Mouse (Mus musculus): ENCODE results near the gene Gm43720. TPM values are rescaled to one million over a fixed set of nuclear protein-coding genes. Genes with fewer than 3 reads are reported as not detected.

The Gm43720 gene
- polyA plus RNA-seq, 1 experiment from 2014 or later, result 0.04 TPM

DNA sequence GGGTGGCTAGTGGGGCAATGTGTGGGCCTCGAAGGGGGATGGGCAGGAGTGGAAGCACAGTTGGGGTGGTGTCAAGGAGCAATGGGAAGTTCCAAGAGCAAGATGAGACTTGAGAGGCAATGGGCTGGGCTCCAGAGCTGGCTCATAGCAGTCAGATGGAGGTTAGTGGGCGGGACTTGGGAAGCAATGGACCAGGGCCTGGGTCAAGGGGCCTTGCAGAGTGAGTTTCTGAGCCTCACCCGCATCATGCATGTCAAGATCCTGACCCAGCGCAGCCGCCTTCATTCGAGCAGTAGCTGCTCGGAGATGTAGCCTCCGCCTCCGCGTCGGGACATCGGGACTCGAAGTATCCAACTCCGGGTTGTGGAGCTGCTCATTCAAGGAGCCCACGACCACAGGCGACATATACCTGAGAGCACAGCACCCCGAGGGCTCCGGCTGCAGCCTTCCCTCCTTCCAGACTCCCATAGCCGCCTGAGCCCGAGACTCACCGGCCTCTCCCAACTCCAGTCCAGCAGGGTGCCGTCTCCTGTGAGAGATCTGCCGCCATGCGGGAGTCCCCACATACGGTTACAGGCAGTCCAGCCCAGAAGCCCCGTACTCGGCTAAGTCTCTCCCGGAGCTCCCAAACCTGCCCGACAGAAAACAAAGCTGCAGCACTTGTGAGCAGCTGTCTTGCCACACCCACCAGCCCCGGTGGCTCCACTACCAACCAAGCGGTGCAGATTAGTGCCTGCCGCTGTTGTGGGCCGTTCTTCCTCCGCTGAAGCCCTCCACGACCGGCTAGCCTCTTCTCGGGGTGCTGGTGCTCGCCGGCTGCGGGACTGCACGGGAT lies 4.3 kb downstream of the Gm43720 start:
- H3K4me2 ChIP-seq, result peak overlapping the region; percentile 59
- no peak overlapping the region for H3K27ac ChIP-seq (replicated peaks)
- H3K9me3 ChIP-seq (replicated peaks), result no peaks in the 10 kb centered on the region
- no peaks in the 10 kb centered on the region for H3K27me3 ChIP-seq (replicated peaks)
- H3K36me3 ChIP-seq, result peaks cover 12% of the 10 kb centered on the region
- peaks cover 60% of the 10 kb centered on the region for H3K4me1 ChIP-seq
- 11% methylated on average over 41 of the region's 41 CpGs for WGBS
- peak overlapping the region; percentile 35 for H3K4me3 ChIP-seq (replicated peaks)
- ATAC-seq (ENCODE audit: low FRiP score), result no peak
- H3K9ac ChIP-seq (replicated peaks), result peak overlapping the region; percentile 46

DNA sequence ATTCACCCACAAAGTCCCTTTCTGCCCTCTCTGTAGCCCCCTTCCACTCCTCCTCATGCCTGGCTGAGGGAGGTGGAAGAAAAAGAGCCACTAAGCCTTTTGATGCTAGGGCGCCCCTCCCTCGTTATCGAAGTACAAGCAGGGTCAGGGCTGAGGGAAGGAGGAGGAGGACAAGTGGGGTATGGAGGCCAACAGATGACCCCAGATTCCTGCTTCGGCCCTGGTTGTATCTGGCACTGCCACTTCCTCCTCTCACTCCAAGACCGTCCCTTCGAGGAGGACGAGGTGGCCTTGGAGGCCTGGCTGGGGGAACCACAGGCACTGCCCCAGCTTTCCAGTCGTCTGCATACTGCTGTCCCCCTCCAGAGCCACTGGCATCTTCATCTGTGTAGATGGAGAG lies 5.6 kb downstream of the Gm43720 start:
- H3K4me1 ChIP-seq, result peaks cover 56% of the 10 kb centered on the region
- no peaks in the 10 kb centered on the region for H3K9me3 ChIP-seq (replicated peaks)
- H3K4me2 ChIP-seq, result no peak overlapping the region
- H3K9ac ChIP-seq (replicated peaks), result no peak overlapping the region
- peaks cover 12% of the 10 kb centered on the region for H3K36me3 ChIP-seq
- no peak for ATAC-seq (ENCODE audit: low FRiP score)
- WGBS, result 60% methylated on average over 8 of the region's 8 CpGs
- no peak overlapping the region for H3K4me3 ChIP-seq (replicated peaks)
- no peak overlapping the region for H3K27ac ChIP-seq (replicated peaks)
- H3K27me3 ChIP-seq (replicated peaks), result no peaks in the 10 kb centered on the region

DNA sequence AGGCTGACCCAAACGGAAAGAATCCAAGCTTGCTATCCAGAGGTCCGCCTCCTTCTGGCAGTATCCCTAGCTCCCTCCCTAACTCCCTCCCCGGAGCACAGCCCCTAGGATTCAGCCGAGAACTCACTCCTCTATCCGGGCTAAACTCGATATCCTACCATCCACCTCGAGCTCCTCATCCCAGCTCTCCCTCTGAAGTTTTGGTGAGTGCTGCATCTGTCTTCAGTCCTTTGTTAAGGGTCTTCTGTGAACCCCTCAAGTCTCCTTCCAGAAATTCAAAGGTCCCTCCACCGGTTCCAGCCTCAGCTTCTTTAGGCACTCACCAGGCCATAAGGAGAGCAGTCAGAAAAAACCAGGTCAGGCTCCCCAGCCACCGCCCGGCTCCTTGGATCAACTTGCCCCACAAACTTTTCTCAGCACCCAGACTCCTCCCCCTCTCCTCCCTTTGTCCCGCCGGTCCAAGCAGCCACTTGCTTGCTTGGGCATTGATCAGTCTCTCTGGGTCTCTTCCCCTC lies 7.3 kb downstream of the Gm43720 start, which contains the start of gene Gal3st4:
Gal3st4 (minus strand) TSS at position 432 of the 515 bp plus-strand sequence.
- WGBS, result 2% methylated on average over 12 of the region's 12 CpGs
- Histone ChIP-seq H3K36me3 (peaks cover 15% of the 10 kb centered on the region), H3K27me3 (replicated peaks) (no peaks in the 10 kb centered on the region), H3K4me3 (replicated peaks) (peak within 1 kb of the TSS; percentile 0; the same call in 1 of the 2 replicates), H3K4me2 (peak within 1 kb of the TSS; percentile 22), H3K4me1 (peaks cover 39% of the 10 kb centered on the region), H3K9ac (replicated peaks) (no peak within 1 kb of the TSS; the same call in 1 of the 2 replicates), H3K27ac (replicated peaks) (peak within 1 kb of the TSS; percentile 1; the same call in 1 of the 2 replicates), H3K9me3 (replicated peaks) (no peaks in the 10 kb centered on the region)
- no peak for ATAC-seq (ENCODE audit: low FRiP score)

DNA sequence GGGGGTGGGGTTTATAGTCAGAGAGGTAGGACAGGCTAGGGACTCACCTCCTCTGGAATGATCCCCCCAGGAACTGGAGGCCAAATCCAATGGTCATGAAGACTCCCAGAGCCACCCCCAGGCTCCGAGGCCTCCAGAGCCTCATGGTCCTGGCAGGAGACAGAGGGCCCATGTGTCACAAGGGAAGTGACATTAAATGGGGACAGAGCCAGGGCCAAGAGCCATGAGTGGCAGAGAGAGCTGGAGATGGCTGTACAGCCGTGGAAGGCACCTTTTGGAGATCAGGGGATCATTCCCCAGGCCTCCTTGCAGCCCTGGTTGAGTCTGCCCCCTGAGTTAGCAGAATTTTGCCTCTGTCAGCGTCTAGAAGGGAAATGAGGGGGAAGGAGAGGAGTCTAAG lies 8.5 kb downstream of the Gm43720 start:
- Histone ChIP-seq H3K27me3 (replicated peaks) (no peaks in the 10 kb centered on the region), H3K4me3 (replicated peaks) (no peak overlapping the region), H3K4me2 (no peak overlapping the region), H3K4me1 (peaks cover 27% of the 10 kb centered on the region), H3K9ac (replicated peaks) (no peak overlapping the region), H3K36me3 (peaks cover 17% of the 10 kb centered on the region), H3K9me3 (replicated peaks) (no peaks in the 10 kb centered on the region), H3K27ac (replicated peaks) (no peak overlapping the region)
- WGBS, result 55% methylated on average over 3 of the region's 3 CpGs
- no peak for ATAC-seq (ENCODE audit: low FRiP score)

GRCm38 (mm10) chr5:138268980-138269379 lies 10.8 kb downstream of the Gm43720 start:
- H3K4me2 ChIP-seq, result no peak overlapping the region
- no peaks in the 10 kb centered on the region for H3K27me3 ChIP-seq (replicated peaks)
- no peaks in the 10 kb centered on the region for H3K9me3 ChIP-seq (replicated peaks)
- no peak overlapping the region for H3K9ac ChIP-seq (replicated peaks)
- 84% methylated on average over 4 of the region's 4 CpGs for WGBS
- H3K27ac ChIP-seq (replicated peaks), result no peak overlapping the region
- no peak for ATAC-seq (ENCODE audit: low FRiP score)
- H3K36me3 ChIP-seq, result peaks cover 19% of the 10 kb centered on the region
- H3K4me1 ChIP-seq, result peaks cover 25% of the 10 kb centered on the region
- H3K4me3 ChIP-seq (replicated peaks), result no peak overlapping the region

- peaks cover 26% of the 10 kb centered on the region for H3K4me1 ChIP-seq
- no peak for ATAC-seq (ENCODE audit: low FRiP score)
- 87% methylated on average over 3 of the region's 3 CpGs for WGBS
Observed at GRCm38 (mm10) chr5:138267114-138267513, 12.6 kb downstream of the Gm43720 start.

GRCm38 (mm10) chr5:138265712-138266111 lies 14.0 kb downstream of the Gm43720 start:
- peaks cover 34% of the 10 kb centered on the region for H3K36me3 ChIP-seq

More at GRCm38 (mm10) chr5:138267114-138267513, 12.6 kb downstream of the Gm43720 start:
- H3K36me3 ChIP-seq, result peaks cover 20% of the 10 kb centered on the region
- no peaks in the 10 kb centered on the region for H3K9me3 ChIP-seq (replicated peaks)
- H3K27ac ChIP-seq (replicated peaks), result no peak overlapping the region
- H3K4me2 ChIP-seq, result no peak overlapping the region
- no peak overlapping the region for H3K4me3 ChIP-seq (replicated peaks)
- H3K27me3 ChIP-seq (replicated peaks), result no peaks in the 10 kb centered on the region
- H3K9ac ChIP-seq (replicated peaks), result no peak overlapping the region

DNA sequence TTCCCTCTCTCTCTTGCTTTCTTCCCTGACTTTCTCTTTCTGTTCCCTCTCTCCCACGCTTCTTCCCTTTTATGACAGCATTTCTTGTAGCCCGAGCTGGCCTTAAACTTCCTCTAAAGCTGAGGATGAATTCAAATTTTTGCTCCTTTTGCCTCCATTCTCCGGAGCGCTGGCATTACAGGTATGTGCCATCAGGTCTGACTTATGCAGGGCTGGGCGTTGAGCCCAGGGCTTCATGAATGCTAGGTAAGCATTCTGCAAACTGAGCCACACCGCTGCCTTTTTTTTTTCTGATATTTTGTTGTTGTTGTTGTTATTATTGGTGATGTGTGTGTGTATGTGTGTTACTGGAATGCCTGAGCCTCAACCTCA lies 15.6 kb downstream of the Gm43720 start:
- peak overlapping the region; percentile 91 for H3K4me3 ChIP-seq (replicated peaks)
- H3K27me3 ChIP-seq (replicated peaks), result no peaks in the 10 kb centered on the region
- peaks cover 48% of the 10 kb centered on the region for H3K36me3 ChIP-seq
- ATAC-seq (ENCODE audit: low FRiP score), result peak; percentile 22; the same call in 1 of the 2 replicates
- H3K4me1 ChIP-seq, result peaks cover 43% of the 10 kb centered on the region
- WGBS, result 12% methylated on average over 6 of the region's 6 CpGs
- H3K4me2 ChIP-seq, result peak overlapping the region; percentile 91
- peak overlapping the region; percentile 97 for H3K9ac ChIP-seq (replicated peaks)
- H3K9me3 ChIP-seq (replicated peaks), result no peaks in the 10 kb centered on the region
- peak overlapping the region; percentile 84 for H3K27ac ChIP-seq (replicated peaks)

More at GRCm38 (mm10) chr5:138265712-138266111, 14.0 kb downstream of the Gm43720 start:
- H3K4me1 ChIP-seq, result peaks cover 33% of the 10 kb centered on the region
- H3K9me3 ChIP-seq (replicated peaks), result no peaks in the 10 kb centered on the region
- ATAC-seq (ENCODE audit: low FRiP score), result no peak
- no peak overlapping the region for H3K27ac ChIP-seq (replicated peaks)
- no peak overlapping the region for H3K4me2 ChIP-seq
- 97% methylated on average over 4 of the region's 4 CpGs for WGBS
- H3K9ac ChIP-seq (replicated peaks), result no peak overlapping the region
- no peak overlapping the region for H3K4me3 ChIP-seq (replicated peaks)
- H3K27me3 ChIP-seq (replicated peaks), result no peaks in the 10 kb centered on the region

DNA sequence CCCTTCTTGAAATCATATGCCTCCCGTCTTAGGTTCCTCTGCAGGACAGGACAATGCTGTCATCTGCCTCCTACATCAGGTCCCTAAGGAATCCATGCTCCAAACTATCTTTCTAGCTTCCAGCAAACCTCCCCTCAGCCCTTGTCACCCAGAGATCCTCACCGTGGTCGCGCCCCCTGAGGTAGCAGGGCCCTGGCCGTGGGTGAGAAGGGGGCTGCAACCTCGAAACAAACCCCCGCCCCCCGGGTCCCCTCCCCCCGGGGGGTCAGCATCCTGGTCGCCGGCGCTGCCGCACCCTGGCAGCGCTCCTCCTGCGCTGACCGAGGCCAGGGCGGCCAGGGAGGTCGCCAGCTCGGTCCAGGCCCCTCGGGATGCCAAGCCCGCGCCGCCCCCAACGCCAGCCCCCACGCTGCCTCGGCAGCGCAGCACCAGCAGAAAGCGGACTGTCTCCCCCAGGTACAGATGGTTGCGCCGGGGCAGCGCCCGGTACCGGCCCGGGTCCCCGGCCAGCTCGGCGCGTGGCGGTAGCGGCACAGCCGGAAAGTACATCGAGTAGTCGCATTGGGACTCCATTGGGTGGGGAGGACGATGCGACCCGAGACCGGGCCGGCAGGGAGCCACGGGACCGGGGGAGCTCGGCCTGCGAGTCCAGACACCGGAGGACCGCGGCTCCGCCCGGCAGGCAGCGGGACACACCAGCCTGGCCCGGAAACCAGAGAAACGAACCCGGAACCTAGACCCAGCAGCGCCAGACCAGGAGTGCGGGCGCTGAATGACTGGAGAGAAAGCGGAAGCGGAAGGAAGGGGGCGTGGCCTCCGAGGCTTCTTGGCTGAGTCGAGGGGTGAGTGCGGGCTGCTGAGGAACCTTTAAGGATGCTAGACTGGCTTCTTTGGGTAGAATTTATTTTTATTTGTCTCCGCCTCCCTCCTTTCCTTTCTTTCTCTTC lies 16.2 kb downstream of the Gm43720 start, which contains the start of gene BC037034:
BC037034 (minus strand) TSS at position 774 of the 947 bp plus-strand sequence.
- under 1% methylated on average over 63 of the region's 71 CpGs for WGBS
- Histone ChIP-seq H3K4me1 (peaks cover 43% of the 10 kb centered on the region), H3K36me3 (peaks cover 55% of the 10 kb centered on the region), H3K9me3 (replicated peaks) (no peaks in the 10 kb centered on the region), H3K27ac (replicated peaks) (peak within 1 kb of the TSS; percentile 84), H3K27me3 (replicated peaks) (no peaks in the 10 kb centered on the region), H3K4me2 (peak within 1 kb of the TSS; percentile 91), H3K4me3 (replicated peaks) (peak within 1 kb of the TSS; percentile 91), H3K9ac (replicated peaks) (peak within 1 kb of the TSS; percentile 97)
- ATAC-seq (ENCODE audit: low FRiP score), result peak; percentile 91

- H3K27me3 ChIP-seq (replicated peaks), result no peaks in the 10 kb centered on the region
- no peak overlapping the region for H3K27ac ChIP-seq (replicated peaks)
- 66% methylated on average over 18 of the region's 18 CpGs for WGBS
- peak overlapping the region; percentile 91 for H3K4me2 ChIP-seq
- peaks cover 43% of the 10 kb centered on the region for H3K4me1 ChIP-seq
- H3K36me3 ChIP-seq, result peaks cover 58% of the 10 kb centered on the region
- H3K4me3 ChIP-seq (replicated peaks), result peak overlapping the region; percentile 91
- peak overlapping the region; percentile 97 for H3K9ac ChIP-seq (replicated peaks)
- no peaks in the 10 kb centered on the region for H3K9me3 ChIP-seq (replicated peaks)
- ATAC-seq (ENCODE audit: low FRiP score), result no peak
Observed at GRCm38 (mm10) chr5:138262582-138263240, 17.0 kb downstream of the Gm43720 start.

- Histone ChIP-seq H3K4me3 (replicated peaks) (0 out of 2 replicates have a peak overlapping the region, but pooled peaks have one; percentile 91), H3K27ac (replicated peaks) (no peak overlapping the region), H3K4me1 (peaks cover 45% of the 10 kb centered on the region), H3K4me2 (peak overlapping the region; percentile 91; the same call in 1 of the 2 replicates), H3K9me3 (replicated peaks) (no peaks in the 10 kb centered on the region), H3K9ac (replicated peaks) (no peak overlapping the region), H3K36me3 (peaks cover 53% of the 10 kb centered on the region), H3K27me3 (replicated peaks) (no peaks in the 10 kb centered on the region)
- ATAC-seq (ENCODE audit: low FRiP score), result no peak
- 82% methylated on average over 4 of the region's 4 CpGs for WGBS
Observed at GRCm38 (mm10) chr5:138262001-138262400, 17.8 kb downstream of the Gm43720 start.

Measured in neural tube, embryonic 15.5 days (tissue).